In the genomic region with DNA sequence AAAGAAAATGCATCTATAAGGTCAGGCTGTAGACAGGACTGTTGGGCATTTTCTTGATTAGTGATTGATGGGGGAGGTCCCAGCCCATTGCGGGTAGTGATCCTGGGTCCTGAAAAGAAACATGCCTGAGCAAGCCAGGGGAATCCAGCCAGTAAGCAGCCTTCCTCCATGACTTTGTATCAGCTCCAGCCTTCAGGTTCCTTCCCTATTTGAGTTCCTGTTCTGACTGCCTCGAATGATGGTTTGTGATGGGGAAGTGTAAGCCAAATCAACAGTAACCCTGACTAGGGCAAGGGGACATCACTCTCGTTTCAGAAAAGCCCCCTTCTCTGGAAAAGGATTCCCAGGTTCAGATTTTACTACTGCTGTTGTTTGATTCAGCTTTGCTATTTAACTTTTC, we compare ENCODE assay signal across 24 mouse cellular contexts.
"Had no signal": no experiment of that assay in that cellular context is flagged by ENCODE, and none has a peak within 500 bp of the region (broad histone marks: within the 10 kb centered on the region; RNA-seq: fewer than 3 reads in every experiment).

No protein-coding gene starts in this region.

- H3K4me3 ChIP-seq: left cerebral cortex, adult 2 months; limb, embryonic 12.5 days; limb, embryonic 15.5 days; midbrain, embryonic 12.5 days; midbrain, embryonic 15.5 days; neural tube, embryonic 12.5 days; neural tube, embryonic 15.5 days had no signal

- H3K9ac ChIP-seq: limb, embryonic 12.5 days; limb, embryonic 15.5 days; liver, embryonic 14.5 days; liver, postnatal 0 days; lung, embryonic 14.5 days; midbrain, embryonic 12.5 days; midbrain, embryonic 15.5 days; neural tube, embryonic 12.5 days; neural tube, embryonic 15.5 days had no signal

- H3K27ac ChIP-seq: kidney, postnatal 0 days; left cerebral cortex, adult 2 months; limb, embryonic 12.5 days; limb, embryonic 15.5 days; liver, embryonic 14.5 days; midbrain, embryonic 12.5 days; midbrain, embryonic 15.5 days; neural tube, embryonic 12.5 days; neural tube, embryonic 15.5 days had no signal

- ATAC-seq: liver, postnatal 0 days; midbrain, embryonic 15.5 days had no signal

- H3K4me2 ChIP-seq: limb, embryonic 12.5 days; limb, embryonic 15.5 days; liver, embryonic 11.5 days; lung, embryonic 14.5 days; midbrain, embryonic 12.5 days; midbrain, embryonic 15.5 days; neural tube, embryonic 12.5 days; neural tube, embryonic 15.5 days had no signal

- H3K36me3 ChIP-seq: limb, embryonic 12.5 days; limb, embryonic 15.5 days; midbrain, embryonic 12.5 days; midbrain, embryonic 15.5 days; neural tube, embryonic 12.5 days; neural tube, embryonic 15.5 days had no signal

- H3K27me3 ChIP-seq: limb, embryonic 12.5 days; limb, embryonic 15.5 days; midbrain, embryonic 12.5 days; midbrain, embryonic 15.5 days; neural tube, embryonic 12.5 days; neural tube, embryonic 15.5 days had no signal

- H3K4me1 ChIP-seq: limb, embryonic 12.5 days; limb, embryonic 15.5 days; midbrain, embryonic 12.5 days; midbrain, embryonic 15.5 days; neural tube, embryonic 12.5 days; neural tube, embryonic 15.5 days had no signal

- DNase-seq: kidney, adult 11 months; kidney, adult 8-10 months; kidney, postnatal 36 days; layer of hippocampus, postnatal 36 days; left cerebral cortex, postnatal 4 days; liver, postnatal 0 days; lung, embryonic 14.5 days; lung, postnatal 10 days; lung, postnatal 36 days; retina, postnatal 1 day; right cerebral cortex, postnatal 25 days; thymus, adult 18-20 months; thymus, postnatal 14 days; thymus, postnatal 4 days had no signal

- H3K9me3 ChIP-seq: limb, embryonic 12.5 days; limb, embryonic 15.5 days; midbrain, embryonic 12.5 days; midbrain, embryonic 15.5 days; neural tube, embryonic 12.5 days; neural tube, embryonic 15.5 days had no signal
